Mouse (Mus musculus) limb, embryonic 10.5 days (tissue): ENCODE data around the gene Timp2. TPM values are rescaled to one million over a fixed set of nuclear protein-coding genes. Genes with fewer than 3 reads are reported as not detected.

Source experiments
- DNase-seq: peaks from one replicate; pipeline ENCODE4 v3.0.0-alpha.2; 2017; ENCODE audit warnings: low spot score
- H3K27ac ChIP-seq: fragments of 300-500 bp; sonication (generic); 2 replicates; pipeline ENCODE4 v1.5.1; 2016; ENCODE audit warnings: mild to moderate bottlenecking
- H3K27me3 ChIP-seq: fragments of 300-500 bp; sonication (generic); 2 replicates; pipeline ENCODE4 v1.6.1; 2016; ENCODE audit warnings: low read depth, mild to moderate bottlenecking; ENCODE audit not compliant: poor library complexity, severe bottlenecking
- H3K36me3 ChIP-seq: fragments of 300-500 bp; sonication (generic); 2 replicates; pipeline ENCODE4 v1.6.1; 2016; ENCODE audit warnings: mild to moderate bottlenecking, moderate library complexity
- H3K4me1 ChIP-seq: fragments of 300-500 bp; sonication (generic); 2 replicates; pipeline ENCODE4 v1.6.1; 2016
- H3K4me3 ChIP-seq: fragments of 300-500 bp; sonication (generic); 2 replicates; pipeline ENCODE4 v1.5.1; 2016; ENCODE audit warnings: mild to moderate bottlenecking, moderate library complexity
- H3K9me3 ChIP-seq: fragments of 300-500 bp; sonication (generic); replicated peaks from 2 replicates; pipeline ENCODE4 v1.6.1; 2016; ENCODE audit warnings: mild to moderate bottlenecking
- WGBS: fragments of 180-500 bp; shearing (Covaris S2); methylation state at CpG from one replicate; pipeline ENCODE4 v1.1.7; 2016; 5-methylcytosine and 5-hydroxymethylcytosine counted together
- polyA plus RNA-seq: library from polyadenylated mRNA; unstranded; fragments of >200 nt; fragmentation: Nextera tagmentation; extraction: Ambion mirVana; gene quantifications from 2 replicates; pipeline ENCODE4 v1.2.1, GENCODE M21; 2016

The Timp2 gene
- polyA plus RNA-seq, 1 experiment from 2014 or later, result 49.6 TPM

DNA sequence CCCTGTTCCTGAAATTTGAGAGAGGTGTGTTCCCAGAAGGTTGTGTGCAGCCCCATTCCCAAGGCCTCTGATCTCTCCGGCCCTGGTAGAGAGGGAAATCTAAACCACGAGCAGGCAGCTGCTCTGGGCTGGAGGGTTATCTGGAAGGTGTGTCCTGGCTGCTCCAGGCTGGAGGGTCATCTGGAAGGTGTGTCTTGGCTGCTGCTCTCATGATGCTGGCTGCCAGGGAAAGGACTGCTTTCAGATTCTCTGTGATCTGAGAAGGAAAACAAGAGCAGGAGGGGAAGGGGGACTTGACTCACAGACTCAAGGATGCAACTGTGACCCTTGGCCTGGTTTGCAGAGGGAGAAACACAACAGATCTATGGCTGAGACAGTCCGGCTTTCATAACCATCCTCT, 10.6 kb upstream of the Timp2 start:
- Histone ChIP-seq H3K4me3 (no peak overlapping the region), H3K4me1 (peaks cover 62% of the 10 kb centered on the region), H3K9me3 (no peaks in the 10 kb centered on the region), H3K36me3 (no peaks in the 10 kb centered on the region), H3K27ac (peak overlapping the region; percentile 90), H3K27me3 (no peaks in the 10 kb centered on the region)
- WGBS, result 44% methylated on average over 3 of the region's 3 CpGs
- no peak for DNase-seq

DNA sequence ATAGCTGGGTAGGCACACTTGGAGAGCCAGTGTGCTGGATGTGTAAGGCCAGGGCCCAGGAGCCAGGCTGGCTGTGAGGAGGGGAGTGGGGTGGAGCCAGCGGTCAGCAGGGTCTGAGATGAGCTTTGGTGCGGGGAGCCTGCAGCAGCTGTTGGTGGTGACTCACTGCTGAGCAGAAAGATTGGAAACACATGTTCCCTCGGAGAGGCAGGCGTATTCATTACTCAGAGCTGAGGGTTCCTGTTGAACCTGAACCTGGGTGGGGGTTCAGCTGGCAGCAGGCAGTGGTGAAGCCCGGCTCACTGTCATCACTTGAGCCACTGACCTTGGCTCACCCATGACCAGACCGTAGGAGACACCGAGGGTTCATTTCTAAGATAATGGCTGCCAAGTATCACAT, 9.6 kb upstream of the Timp2 start:
- Histone ChIP-seq H3K4me3 (peak overlapping the region; percentile 27; the same call in 1 of the 2 replicates), H3K4me1 (peaks cover 72% of the 10 kb centered on the region), H3K27me3 (no peaks in the 10 kb centered on the region), H3K27ac (peak overlapping the region; percentile 90), H3K9me3 (no peaks in the 10 kb centered on the region), H3K36me3 (no peaks in the 10 kb centered on the region)
- WGBS, result 24% methylated on average over 7 of the region's 7 CpGs
- peak; percentile 74 for DNase-seq

DNA sequence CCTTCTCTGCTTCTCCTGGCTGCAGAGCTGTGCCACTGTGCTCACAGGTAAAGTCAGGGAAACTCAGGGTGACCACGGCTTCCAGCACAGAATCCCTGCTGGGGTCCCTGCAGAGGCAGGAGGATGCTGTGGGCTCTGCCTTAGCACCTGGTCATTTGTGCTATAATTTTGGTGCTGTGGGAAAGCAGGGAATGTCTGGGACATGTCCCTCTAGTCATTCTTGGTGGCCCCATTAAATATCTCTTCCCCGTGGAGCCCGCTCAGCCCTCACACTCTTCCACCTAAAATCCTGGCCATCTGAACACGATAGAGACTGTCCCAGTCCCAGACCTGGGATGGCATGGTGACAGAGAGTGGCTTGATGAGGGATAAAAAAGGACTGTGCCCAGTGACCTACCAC, 8.5 kb upstream of the Timp2 start:
- no peaks in the 10 kb centered on the region for H3K9me3 ChIP-seq
- DNase-seq, result no peak
- WGBS, result 83% methylated on average over 4 of the region's 4 CpGs
- H3K36me3 ChIP-seq, result no peaks in the 10 kb centered on the region
- H3K4me3 ChIP-seq, result no peak overlapping the region
- peak overlapping the region; percentile 90 for H3K27ac ChIP-seq
- H3K4me1 ChIP-seq, result peaks cover 69% of the 10 kb centered on the region
- no peaks in the 10 kb centered on the region for H3K27me3 ChIP-seq

DNA sequence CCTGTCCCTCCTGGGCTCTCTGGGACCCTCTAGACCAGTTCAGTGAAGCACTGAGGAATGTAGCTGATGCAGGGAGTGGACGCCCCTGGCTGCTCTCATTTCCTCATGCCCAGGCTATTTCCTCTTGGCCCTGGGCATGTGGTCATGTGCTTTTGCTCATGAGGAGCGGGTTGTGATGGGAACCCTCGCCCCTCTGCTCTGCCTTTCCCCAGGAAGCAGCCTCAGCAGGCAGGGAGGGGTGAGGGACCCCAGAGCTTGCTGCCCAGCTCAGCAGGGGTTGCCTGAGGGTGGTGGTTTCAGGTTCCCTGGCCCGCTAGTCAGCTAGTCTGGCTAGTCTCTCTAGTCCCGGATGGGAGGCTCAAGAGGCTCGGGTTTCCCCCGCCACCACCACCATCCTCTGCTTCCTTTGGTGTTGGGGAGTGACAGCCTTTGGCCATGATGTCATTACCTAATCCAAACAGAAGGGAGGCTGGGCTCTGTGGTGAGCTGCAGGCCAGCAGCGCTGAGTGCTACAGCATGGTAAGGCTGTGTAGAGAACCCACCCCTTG, 7.5 kb upstream of the Timp2 start:
- peak; percentile 78 for DNase-seq
- Histone ChIP-seq H3K27ac (peak overlapping the region; percentile 90), H3K4me3 (peak overlapping the region; percentile 31), H3K4me1 (peaks cover 67% of the 10 kb centered on the region), H3K9me3 (no peaks in the 10 kb centered on the region), H3K36me3 (no peaks in the 10 kb centered on the region), H3K27me3 (no peaks in the 10 kb centered on the region)
- 2% methylated on average over 8 of the region's 8 CpGs for WGBS

DNA sequence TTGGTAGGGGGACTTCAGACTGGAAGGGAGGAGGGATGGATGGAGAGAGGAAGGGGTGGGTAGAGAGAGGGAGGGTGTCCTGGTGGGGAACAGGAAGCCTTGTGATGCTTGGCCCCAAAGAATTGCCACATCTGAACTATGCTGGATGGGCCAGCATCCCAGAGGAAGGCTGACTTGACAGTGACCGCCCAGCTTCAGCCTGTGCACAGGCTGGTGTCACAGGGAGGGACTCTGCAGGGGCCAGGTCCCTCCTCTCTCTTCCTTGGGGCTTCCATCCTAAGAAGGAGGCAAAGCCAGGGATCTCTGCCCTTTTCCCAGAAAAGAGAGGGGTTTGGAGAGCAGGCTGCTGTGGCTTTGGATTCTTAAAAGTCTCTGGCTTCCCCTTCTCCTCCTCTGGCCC, 7.0 kb upstream of the Timp2 start:
- Histone ChIP-seq H3K36me3 (no peaks in the 10 kb centered on the region), H3K9me3 (no peaks in the 10 kb centered on the region), H3K27me3 (no peaks in the 10 kb centered on the region), H3K4me3 (peak overlapping the region; percentile 31; the same call in 1 of the 2 replicates), H3K27ac (peak overlapping the region; percentile 90), H3K4me1 (peaks cover 67% of the 10 kb centered on the region)
- 65% methylated on average over 1 of the region's 1 CpGs for WGBS
- DNase-seq, result no peak

DNA sequence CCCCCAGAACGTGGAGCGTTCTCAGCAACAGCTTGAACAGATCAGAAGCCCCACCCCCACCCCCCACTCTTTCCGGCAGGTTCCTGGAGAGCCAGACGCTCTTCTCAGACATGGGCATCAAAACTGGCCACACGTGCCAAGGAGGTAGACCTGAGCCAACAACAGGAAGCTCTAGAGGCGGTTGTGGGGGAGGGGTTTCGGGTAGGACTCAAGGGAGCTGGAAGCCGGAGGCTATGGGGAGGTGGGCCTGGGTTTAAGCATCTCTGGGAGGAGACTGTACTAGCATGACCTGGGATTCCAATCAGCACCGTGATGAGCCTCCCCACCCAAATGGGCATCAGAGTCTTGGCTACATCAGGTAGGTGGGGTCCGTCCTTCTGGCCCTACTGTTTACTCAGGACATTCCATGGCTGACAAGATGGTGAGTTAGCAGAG, 5.4 kb upstream of the Timp2 start:
- WGBS, result 75% methylated on average over 10 of the region's 10 CpGs
- Histone ChIP-seq H3K9me3 (no peaks in the 10 kb centered on the region), H3K27me3 (no peaks in the 10 kb centered on the region), H3K4me3 (no peak overlapping the region), H3K4me1 (peaks cover 58% of the 10 kb centered on the region), H3K36me3 (no peaks in the 10 kb centered on the region), H3K27ac (peak overlapping the region; percentile 43; the same call in 1 of the 2 replicates)
- DNase-seq, result no peak

DNA sequence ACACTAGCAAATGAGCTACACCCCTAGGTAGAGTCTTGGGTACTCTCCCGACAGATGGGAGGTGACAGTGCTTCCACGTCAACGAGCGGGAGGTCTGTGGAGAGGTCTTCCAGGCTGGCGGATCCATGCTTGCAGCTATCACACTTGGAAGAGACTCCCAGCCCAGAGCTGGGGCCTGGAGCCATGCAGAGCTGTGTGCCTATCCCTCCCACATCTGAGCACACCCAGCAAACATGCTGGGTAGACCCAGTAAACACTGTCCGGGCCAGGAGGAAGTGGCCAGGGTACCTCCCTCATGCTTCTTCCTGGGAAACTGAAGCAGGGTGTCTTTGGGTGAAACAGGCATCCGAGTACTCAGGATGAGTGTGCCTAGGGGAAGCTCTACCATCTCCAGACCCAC, 5.0 kb upstream of the Timp2 start:
- H3K4me3 ChIP-seq, result no peak overlapping the region
- H3K4me1 ChIP-seq, result peaks cover 58% of the 10 kb centered on the region
- no peaks in the 10 kb centered on the region for H3K9me3 ChIP-seq
- no peaks in the 10 kb centered on the region for H3K36me3 ChIP-seq
- 77% methylated on average over 7 of the region's 7 CpGs for WGBS
- H3K27me3 ChIP-seq, result no peaks in the 10 kb centered on the region
- no peak for DNase-seq
- peak overlapping the region; percentile 43; the same call in 1 of the 2 replicates for H3K27ac ChIP-seq

DNA sequence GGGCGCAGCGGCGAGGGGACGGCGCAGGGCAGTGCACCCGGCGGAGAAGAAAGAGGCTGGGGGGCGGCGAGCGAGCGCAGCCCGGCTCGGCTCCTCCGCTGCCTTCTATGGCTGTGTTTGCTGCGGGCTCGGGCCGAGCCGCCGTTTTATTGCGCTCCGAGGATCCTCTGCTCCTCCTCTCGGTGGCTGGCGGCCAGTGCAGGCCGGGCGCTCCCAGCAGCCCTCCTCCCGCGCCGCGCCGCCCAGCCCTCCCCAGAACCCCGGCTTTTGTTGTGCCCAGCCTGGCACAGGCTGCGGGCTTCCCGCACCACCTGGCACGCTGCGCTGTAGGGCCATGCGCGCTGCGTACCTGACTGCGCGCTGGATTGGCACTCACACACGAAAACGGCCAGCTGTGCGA, 335 bp downstream of the Timp2 start:
- DNase-seq, result peak; percentile 89
- under 1% methylated on average over 43 of the region's 43 CpGs for WGBS
- peak overlapping the region; percentile 91 for H3K4me3 ChIP-seq

DNA sequence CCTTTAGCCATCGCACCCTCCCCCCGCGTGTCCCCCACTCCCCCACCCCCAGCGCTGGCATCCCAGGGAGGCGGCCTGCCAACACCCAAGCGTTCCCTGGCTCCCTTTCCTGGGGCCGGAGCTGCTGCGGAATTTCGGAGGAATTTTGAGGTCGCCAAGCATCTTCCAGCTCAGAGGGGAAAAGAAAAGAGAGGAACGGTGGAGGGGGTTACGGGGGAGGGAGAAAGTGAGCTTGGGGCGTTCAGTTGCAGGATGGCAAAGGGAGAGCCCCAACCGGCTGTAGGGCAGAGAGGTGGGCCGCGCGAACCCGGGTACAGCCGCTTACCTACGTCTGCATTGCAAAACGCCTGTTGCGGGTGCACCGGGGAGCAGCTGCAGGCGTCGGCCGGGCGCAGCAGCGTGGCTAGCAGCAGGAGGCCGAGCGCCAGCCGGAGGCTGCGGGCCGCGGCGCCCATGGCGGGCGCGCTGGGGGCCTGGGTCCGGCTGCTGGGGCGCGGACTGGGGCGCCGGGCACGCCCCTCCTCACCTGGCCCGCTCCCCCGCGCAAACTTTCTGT, 826 bp downstream of the Timp2 start:
- Histone ChIP-seq H3K9me3 (no peaks in the 10 kb centered on the region), H3K4me1 (peaks cover 48% of the 10 kb centered on the region), H3K27ac (peak overlapping the region; percentile 98), H3K27me3 (no peaks in the 10 kb centered on the region), H3K4me3 (peak overlapping the region; percentile 91), H3K36me3 (peaks cover 26% of the 10 kb centered on the region)
- DNase-seq, result no peak
- WGBS, result under 1% methylated on average over 47 of the region's 47 CpGs

More for the DNA sequence above, 335 bp downstream of the Timp2 start:
- H3K27me3 ChIP-seq, result no peaks in the 10 kb centered on the region
- peak overlapping the region; percentile 98 for H3K27ac ChIP-seq
- peaks cover 45% of the 10 kb centered on the region for H3K4me1 ChIP-seq
- no peaks in the 10 kb centered on the region for H3K9me3 ChIP-seq
- peaks cover 26% of the 10 kb centered on the region for H3K36me3 ChIP-seq

DNA sequence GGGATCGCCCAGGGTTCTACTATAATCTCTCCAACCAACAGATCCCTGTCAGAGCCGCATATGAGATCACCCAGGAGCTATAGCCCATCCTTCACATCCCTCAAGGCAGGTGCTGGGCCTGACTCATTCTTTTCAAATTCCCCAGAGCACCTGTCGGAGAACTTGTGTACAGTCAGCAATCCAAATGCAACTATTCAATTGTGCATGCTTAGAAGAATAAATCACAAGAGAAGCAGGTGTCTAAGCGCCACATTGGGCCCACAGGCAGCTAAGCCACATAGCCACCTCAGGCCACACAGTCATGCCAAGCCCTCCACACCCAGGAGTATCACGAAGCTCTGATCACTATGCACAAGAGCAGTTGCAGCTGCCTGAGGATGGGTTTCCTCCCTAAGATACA, 6.0 kb downstream of the Timp2 start:
- no peak overlapping the region for H3K4me3 ChIP-seq
- H3K27me3 ChIP-seq, result no peaks in the 10 kb centered on the region
- WGBS, result 88% methylated on average over 5 of the region's 5 CpGs
- no peak for DNase-seq
- peaks cover 59% of the 10 kb centered on the region for H3K4me1 ChIP-seq
- no peaks in the 10 kb centered on the region for H3K9me3 ChIP-seq
- peak overlapping the region; percentile 81 for H3K27ac ChIP-seq
- peaks cover 30% of the 10 kb centered on the region for H3K36me3 ChIP-seq

DNA sequence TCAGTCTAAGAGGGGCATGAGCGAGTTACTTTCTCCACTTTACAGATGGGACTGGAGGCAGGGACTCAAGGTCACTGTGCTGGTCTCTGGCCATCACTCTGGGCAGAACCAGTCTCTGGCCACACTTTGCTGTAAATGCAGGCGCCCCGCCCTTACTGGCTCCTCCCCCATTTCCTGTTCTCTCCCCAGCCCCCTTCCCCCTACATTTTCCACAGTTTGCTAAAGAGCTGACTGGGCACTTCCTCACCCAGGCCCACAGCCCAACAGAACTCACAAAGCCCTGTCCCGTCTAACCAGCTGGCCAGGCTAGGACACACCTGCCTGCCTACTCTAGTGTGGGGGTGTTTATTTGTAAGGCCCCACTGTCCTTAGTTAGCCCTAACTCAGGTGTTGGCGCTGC, 6.7 kb downstream of the Timp2 start:
- Histone ChIP-seq H3K4me3 (peak overlapping the region; percentile 16; the same call in 1 of the 2 replicates), H3K27me3 (no peaks in the 10 kb centered on the region), H3K4me1 (peaks cover 55% of the 10 kb centered on the region), H3K9me3 (no peaks in the 10 kb centered on the region), H3K27ac (peak overlapping the region; percentile 81), H3K36me3 (peaks cover 30% of the 10 kb centered on the region)
- 52% methylated on average over 5 of the region's 5 CpGs for WGBS
- DNase-seq, result no peak

DNA sequence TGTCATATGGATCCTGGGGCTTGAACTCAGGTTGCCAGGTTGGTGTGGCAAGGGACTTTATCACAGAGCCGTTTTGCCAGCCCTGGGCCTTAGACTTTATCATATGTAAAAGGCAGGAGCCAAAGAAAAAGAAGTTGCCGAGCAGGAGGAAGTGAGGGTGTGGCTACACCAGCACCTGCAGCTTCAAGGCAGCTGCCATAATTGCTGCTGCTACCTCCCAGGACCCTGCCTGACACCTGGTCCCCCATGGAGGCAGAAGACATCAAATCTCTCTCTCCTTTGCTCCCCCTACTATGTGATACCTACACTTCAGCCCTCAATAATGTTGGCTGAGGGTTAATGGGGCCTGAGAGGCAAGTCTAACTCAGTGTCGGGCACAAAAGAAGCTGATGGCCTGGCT, 7.1 kb downstream of the Timp2 start:
- WGBS, result 58% methylated on average over 3 of the region's 3 CpGs
- Histone ChIP-seq H3K36me3 (peaks cover 30% of the 10 kb centered on the region), H3K27me3 (no peaks in the 10 kb centered on the region), H3K4me3 (peak overlapping the region; percentile 16; the same call in 1 of the 2 replicates), H3K4me1 (peaks cover 55% of the 10 kb centered on the region), H3K27ac (peak overlapping the region; percentile 81), H3K9me3 (no peaks in the 10 kb centered on the region)
- DNase-seq, result no peak

DNA sequence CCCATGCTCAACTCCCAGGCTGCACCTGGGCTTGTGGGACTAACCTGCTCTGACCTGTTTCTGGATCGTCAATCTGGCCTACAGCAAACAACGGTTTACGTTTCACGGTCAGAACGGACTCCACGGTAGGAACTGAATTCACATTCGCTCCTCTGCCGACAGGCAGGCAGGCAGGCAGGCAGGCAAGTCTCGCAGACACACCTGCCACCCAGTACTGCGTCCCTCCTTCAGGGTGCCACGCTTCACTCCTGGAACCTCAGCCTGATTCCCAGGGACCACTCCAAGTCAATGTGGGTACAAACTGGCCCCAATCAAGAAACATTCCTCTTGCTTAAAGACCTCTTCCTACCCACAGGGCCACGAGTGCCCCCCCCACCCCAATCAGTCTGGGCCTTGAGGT, 7.6 kb downstream of the Timp2 start:
- WGBS, result 87% methylated on average over 12 of the region's 12 CpGs
- no peak overlapping the region for H3K4me3 ChIP-seq
- no peaks in the 10 kb centered on the region for H3K9me3 ChIP-seq
- peaks cover 29% of the 10 kb centered on the region for H3K36me3 ChIP-seq
- DNase-seq, result no peak
- H3K27ac ChIP-seq, result no peak overlapping the region; the same call in 1 of the 2 replicates
- no peaks in the 10 kb centered on the region for H3K27me3 ChIP-seq
- H3K4me1 ChIP-seq, result peaks cover 55% of the 10 kb centered on the region
